Comparison of ENCODE assay signal across 9 mouse cellular contexts in the genomic region with DNA sequence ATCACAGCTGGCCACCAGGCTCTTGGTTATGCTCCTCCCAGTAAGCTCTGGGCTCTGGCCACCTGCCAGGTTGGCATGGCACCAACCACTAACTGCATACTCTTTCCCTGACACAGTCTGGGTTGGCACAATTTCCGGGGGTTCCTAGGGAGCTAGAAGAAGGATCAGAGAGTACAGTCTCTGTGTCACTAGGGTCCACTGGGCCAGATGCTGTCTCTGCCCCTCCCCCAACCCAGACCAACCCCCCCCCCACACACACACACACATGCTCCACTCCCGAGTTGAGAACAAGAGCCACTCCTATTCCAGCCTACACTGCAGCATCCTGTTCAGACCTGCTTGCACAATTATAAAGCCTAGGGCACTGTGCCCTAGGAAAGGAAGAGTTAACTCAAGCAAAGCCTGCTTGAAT. TPM values are rescaled to one million over a fixed set of nuclear protein-coding genes. Genes with fewer than 3 reads are reported as not detected.
DNase-seq lines count a peak whose midpoint lies in the region; ATAC-seq and TF ChIP-seq lines count a peak whose summit lies in the region.
"Had no signal": no experiment of that assay in that cellular context is flagged by ENCODE, and none has a peak within 500 bp of the region (broad histone marks: within the 10 kb centered on the region; RNA-seq: fewer than 3 reads in every experiment).

No protein-coding gene starts in this region.

- H3K4me3 ChIP-seq in cerebellum, adult 2 months (replicated peaks; ENCODE audit: insufficient read depth, low read depth, low read length): no peak overlapping the region
- no peak overlapping the region for H3K4me3 ChIP-seq in embryonic facial prominence, embryonic 14.5 days (ENCODE audit: low read depth, low read length)
- H3K4me3 ChIP-seq in heart, embryonic 13.5 days: no peak overlapping the region
- no peak overlapping the region for H3K4me3 ChIP-seq in kidney, embryonic 14.5 days (ENCODE audit: low read length)

- peak; percentile 93 for ATAC-seq in embryonic facial prominence, embryonic 14.5 days (ENCODE audit: low read depth)
- peak; percentile 68 for ATAC-seq in heart, embryonic 13.5 days (ENCODE audit: extremely low read depth, insufficient number of reproducible peaks, low FRiP score, low TSS enrichment)
- peak; percentile 65 for ATAC-seq in kidney, embryonic 14.5 days (ENCODE audit: low FRiP score, low TSS enrichment)

- no peak for TF ChIP-seq POLR2A in cerebellum, adult 2 months (IDR thresholded peaks at IDR 0.05; ENCODE audit: borderline replicate concordance, insufficient read depth, low read length)

- H3K9me3 ChIP-seq in embryonic facial prominence, embryonic 14.5 days (ENCODE audit: control insufficient read depth, low read length): no peaks in the 10 kb centered on the region
- 0 out of 2 replicates have a peak, but pooled peaks cover 12% of the 10 kb centered on the region for H3K9me3 ChIP-seq in heart, embryonic 13.5 days
- H3K9me3 ChIP-seq in kidney, embryonic 14.5 days (ENCODE audit: control insufficient read depth, low read length): no peaks in the 10 kb centered on the region

- H3K36me3 ChIP-seq in embryonic facial prominence, embryonic 14.5 days (ENCODE audit: control insufficient read depth, insufficient read depth, low read length): no peaks in the 10 kb centered on the region
- H3K36me3 ChIP-seq in heart, embryonic 13.5 days: no peaks in the 10 kb centered on the region
- H3K36me3 ChIP-seq in kidney, embryonic 14.5 days (ENCODE audit: control insufficient read depth, insufficient read depth, low read length): no peaks in the 10 kb centered on the region

- WGBS in cerebellum, adult 2 months: 13% methylated on average over 2 of the region's 2 CpGs
- WGBS in embryonic facial prominence, embryonic 14.5 days: 5% methylated on average over 2 of the region's 2 CpGs
- WGBS in heart, embryonic 13.5 days: 10% methylated on average over 2 of the region's 2 CpGs
- WGBS in kidney, embryonic 14.5 days: 37% methylated on average over 2 of the region's 2 CpGs

- no peak for TF ChIP-seq CTCF in cerebellum, adult 2 months (IDR thresholded peaks at IDR 0.05; ENCODE audit: borderline replicate concordance, insufficient read depth, low read depth, low read length)

- DNase-seq in cerebellum, adult 2 months: peak; percentile 39 to 46
- DNase-seq in cerebellum, adult 11 months: no peak
- peak; percentile 92 for DNase-seq in embryonic facial prominence, embryonic 14.5 days (ENCODE audit: low spot score)
- DNase-seq in lung, adult 18-20 months: peak; percentile 83 to 89
- peak; percentile 85 for DNase-seq in ovary, postnatal 14 days (ENCODE audit: low spot score)
- no peak for DNase-seq in embryo, embryonic 9.5 days (ENCODE audit: extremely low spot score)

- no peaks in the 10 kb centered on the region for H3K27me3 ChIP-seq in cerebellum, adult 2 months (ENCODE audit: control insufficient read depth, insufficient read depth, low read length)
- no peaks in the 10 kb centered on the region for H3K27me3 ChIP-seq in embryonic facial prominence, embryonic 14.5 days (replicated peaks; ENCODE audit: control insufficient read depth, insufficient read depth, low read length)
- no peaks in the 10 kb centered on the region for H3K27me3 ChIP-seq in heart, embryonic 13.5 days (replicated peaks)
- no peaks in the 10 kb centered on the region for H3K27me3 ChIP-seq in kidney, embryonic 14.5 days (ENCODE audit: control insufficient read depth, insufficient read depth, low read length)

- H3K4me2 ChIP-seq in embryonic facial prominence, embryonic 14.5 days (ENCODE audit: low read depth, low read length): peak overlapping the region; percentile 6; the same call in 1 of the 2 replicates
- no peak overlapping the region for H3K4me2 ChIP-seq in heart, embryonic 13.5 days
- no peak overlapping the region for H3K4me2 ChIP-seq in kidney, embryonic 14.5 days (replicated peaks; ENCODE audit: low read depth, low read length)

- no peak overlapping the region for H3K9ac ChIP-seq in embryonic facial prominence, embryonic 14.5 days (ENCODE audit: low read depth, low read length)
- H3K9ac ChIP-seq in heart, embryonic 13.5 days: no peak overlapping the region
- no peak overlapping the region for H3K9ac ChIP-seq in kidney, embryonic 14.5 days (ENCODE audit: low read depth, low read length)

- H3K27ac ChIP-seq in cerebellum, adult 2 months (ENCODE audit: insufficient read depth, low read length): no peak overlapping the region
- peak overlapping the region; percentile 80 for H3K27ac ChIP-seq in embryonic facial prominence, embryonic 14.5 days (replicated peaks; ENCODE audit: low read depth, low read length)
- H3K27ac ChIP-seq in heart, embryonic 13.5 days (replicated peaks): peak overlapping the region; percentile 34
- no peak overlapping the region for H3K27ac ChIP-seq in kidney, embryonic 14.5 days (ENCODE audit: low read depth, low read length)

- H3K4me1 ChIP-seq in cerebellum, adult 2 months (ENCODE audit: control insufficient read depth, insufficient read depth, low read length): no peaks in the 10 kb centered on the region
- peaks cover 13% of the 10 kb centered on the region for H3K4me1 ChIP-seq in embryonic facial prominence, embryonic 14.5 days (ENCODE audit: control insufficient read depth, insufficient read depth, low read length)
- peaks cover 17% of the 10 kb centered on the region for H3K4me1 ChIP-seq in heart, embryonic 13.5 days
- peaks cover 4% of the 10 kb centered on the region; the same call in 1 of the 2 replicates for H3K4me1 ChIP-seq in kidney, embryonic 14.5 days (ENCODE audit: control insufficient read depth, insufficient read depth, low read length)

RNA-seq across cellular contexts. Expression of gene Pwwp2a, which starts 38.6 kb away (rescaled TPM):
- polyA plus RNA-seq in cerebellum, adult 2 months (2012; rRNA removed): 40.0 and 42.0 TPM in 2 replicates
- polyA plus RNA-seq in embryonic facial prominence, embryonic 14.5 days (2014; fragmentation: Nextera tagmentation; extraction: Ambion mirVana): 28.3 and 31.1 TPM in 2 replicates
- polyA plus RNA-seq in heart, embryonic 13.5 days (2015; fragmentation: Nextera tagmentation; extraction: Ambion mirVana): 18.0 and 18.4 TPM in 2 replicates
- polyA plus RNA-seq in kidney, embryonic 14.5 days (2014; fragmentation: Nextera tagmentation; extraction: Ambion mirVana): 44.9 and 50.1 TPM in 2 replicates

RNA-seq across cellular contexts. Expression of gene Fabp6, which starts 41.8 kb away (rescaled TPM):
- not detected in 2 replicates for polyA plus RNA-seq in cerebellum, adult 2 months (2012; rRNA removed)
- not detected in 2 replicates for polyA plus RNA-seq in embryonic facial prominence, embryonic 14.5 days (2014; fragmentation: Nextera tagmentation; extraction: Ambion mirVana)
- not detected in 2 replicates for polyA plus RNA-seq in heart, embryonic 13.5 days (2015; fragmentation: Nextera tagmentation; extraction: Ambion mirVana)
- not detected in 2 replicates for polyA plus RNA-seq in kidney, embryonic 14.5 days (2014; fragmentation: Nextera tagmentation; extraction: Ambion mirVana)
- polyA plus RNA-seq: spleen, adult 2 months had no signal

RNA-seq across cellular contexts. Expression of gene 4933415A04Rik, which starts 56.3 kb away (rescaled TPM):
- polyA plus RNA-seq in cerebellum, adult 2 months (2012; rRNA removed): 1.5 and 1.6 TPM in 2 replicates
- polyA plus RNA-seq in embryonic facial prominence, embryonic 14.5 days (2014; fragmentation: Nextera tagmentation; extraction: Ambion mirVana): 1.6 and 2.2 TPM in 2 replicates
- 4.7 and 5.0 TPM in 2 replicates for polyA plus RNA-seq in heart, embryonic 13.5 days (2015; fragmentation: Nextera tagmentation; extraction: Ambion mirVana)
- polyA plus RNA-seq in kidney, embryonic 14.5 days (2014; fragmentation: Nextera tagmentation; extraction: Ambion mirVana): 9.0 and 9.9 TPM in 2 replicates

Comparison
In these comparisons a context has a peak if more than half of its experiments do, and no peak if none do; other contexts are left out.
1. DNase-seq: peak in cerebellum, adult 2 months (2 of 2), embryonic facial prominence, embryonic 14.5 days (single experiment), lung, adult 18-20 months (2 of 2) and ovary, postnatal 14 days (single experiment); none in cerebellum, adult 11 months (single experiment) and embryo, embryonic 9.5 days (single experiment).
2. H3K27ac ChIP-seq: peak in embryonic facial prominence, embryonic 14.5 days (single experiment) and heart, embryonic 13.5 days (single experiment); none in cerebellum, adult 2 months (single experiment) and kidney, embryonic 14.5 days (single experiment).
3. Peak in every context shown above with its lines, with median percentiles within 50 percentile points of each other: ATAC-seq.